Mouse (Mus musculus) erythroid progenitor cell, adult 5-6 weeks (primary cell): ENCODE data around the gene Ptges3l. TPM values are rescaled to one million over a fixed set of nuclear protein-coding genes. Genes with fewer than 3 reads are reported as not detected.
"Not testable (repeated sequence)": the region's sequence is repeated elsewhere in the genome, so short reads cannot be mapped to it uniquely, and the experiment has no call there.

Experiments
- ATAC-seq: replicated peaks from 2 replicates; pipeline ENCODE4 v1.8.0; 2016; ENCODE audit warnings: moderate number of reproducible peaks, mild to moderate bottlenecking, moderate TSS enrichment, inconsistent platforms; ENCODE audit not compliant: poor library complexity, low FRiP score, severe bottlenecking
- total RNA-seq, 2 experiments: library from RNA; stranded (forward) in 1 of 2; stranded (reverse) in 1 of 2; fragments of 150-400 nt in 1 of 2; fragments of 186-747, 209-891 nt in 1 of 2; gene quantifications; 2 replicates each; pipeline versions ENCODE4 v1.2.3 to v1.2.4; 2015 to 2017; ENCODE audit warnings: low replicate concordance in 2 of 2

Ptges3l gene
- total RNA-seq, 2 experiments from 2014 or later = not detected

DNA sequence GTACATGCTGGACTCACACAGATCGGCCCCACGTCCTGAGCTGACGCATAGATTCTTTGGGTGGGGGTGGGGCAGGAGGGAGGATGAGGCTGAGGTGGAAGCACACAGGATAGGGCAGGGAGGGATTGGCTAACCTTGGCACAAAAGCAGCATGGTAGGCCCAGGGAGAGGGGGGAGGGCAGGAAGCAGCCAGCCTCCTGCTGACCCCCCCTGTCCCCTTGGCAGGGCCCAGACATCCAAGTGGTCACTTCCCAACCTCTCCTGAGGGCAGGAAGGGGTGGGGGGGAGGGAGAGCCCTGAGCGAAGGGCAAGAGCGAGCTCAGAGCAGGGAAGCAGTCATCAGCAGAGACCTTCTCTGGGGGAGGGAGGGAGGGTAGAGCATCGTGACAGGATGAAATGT is 34.6 kb upstream of the Ptges3l start:
- ATAC-seq = no peak

GRCm38 (mm10) chr11:101458217-101458616 is 33.1 kb upstream of the Ptges3l start:
- no peak for ATAC-seq

GRCm38 (mm10) chr11:101457631-101458030 is 32.5 kb upstream of the Ptges3l start:
- ATAC-seq = no peak

- no peak for ATAC-seq
Measured at GRCm38 (mm10) chr11:101455627-101456026, 30.5 kb upstream of the Ptges3l start.

DNA sequence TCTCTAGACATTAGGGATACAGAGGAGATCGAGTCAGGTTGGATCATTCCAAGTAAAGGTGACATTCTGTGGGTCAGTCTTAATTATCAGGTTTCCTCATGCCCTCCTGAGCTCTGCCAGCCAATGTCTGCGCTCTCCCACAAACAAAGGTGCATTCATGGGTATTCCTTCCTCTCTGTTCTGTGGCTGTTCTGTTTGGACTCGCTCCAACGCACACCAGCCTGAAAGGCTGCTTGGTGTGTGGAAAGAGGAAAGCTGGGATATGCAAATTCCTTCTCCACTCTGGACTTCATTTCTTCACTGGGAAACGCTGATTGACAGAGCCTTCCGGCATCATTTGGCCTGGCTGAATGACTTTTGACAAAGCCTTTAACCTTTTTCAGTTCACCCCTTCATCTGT is 29.6 kb upstream of the Ptges3l start:
- ATAC-seq = no peak

- no peak for ATAC-seq
Measured at GRCm38 (mm10) chr11:101452093-101452774, 27.1 kb upstream of the Ptges3l start.

DNA sequence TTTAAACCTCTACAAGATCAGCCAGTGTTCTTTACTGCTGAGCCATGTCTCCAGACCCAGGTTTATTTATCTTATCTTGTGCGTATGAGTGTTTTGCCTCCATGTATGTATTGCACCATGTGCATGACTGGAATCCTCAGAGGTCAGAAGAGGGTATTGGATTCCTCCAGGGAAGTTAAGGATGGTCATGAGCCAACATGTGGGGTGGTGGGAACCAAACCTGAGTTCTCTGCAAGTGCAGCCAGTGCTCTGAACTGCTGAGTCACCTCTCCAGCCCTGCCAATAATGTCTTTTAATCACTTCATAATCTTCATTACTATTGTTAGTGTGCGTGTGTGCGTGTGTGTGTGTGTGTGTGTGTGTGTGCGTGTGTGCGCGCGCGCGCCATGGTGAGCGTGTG is 26.4 kb upstream of the Ptges3l start:
- no peak for ATAC-seq

DNA sequence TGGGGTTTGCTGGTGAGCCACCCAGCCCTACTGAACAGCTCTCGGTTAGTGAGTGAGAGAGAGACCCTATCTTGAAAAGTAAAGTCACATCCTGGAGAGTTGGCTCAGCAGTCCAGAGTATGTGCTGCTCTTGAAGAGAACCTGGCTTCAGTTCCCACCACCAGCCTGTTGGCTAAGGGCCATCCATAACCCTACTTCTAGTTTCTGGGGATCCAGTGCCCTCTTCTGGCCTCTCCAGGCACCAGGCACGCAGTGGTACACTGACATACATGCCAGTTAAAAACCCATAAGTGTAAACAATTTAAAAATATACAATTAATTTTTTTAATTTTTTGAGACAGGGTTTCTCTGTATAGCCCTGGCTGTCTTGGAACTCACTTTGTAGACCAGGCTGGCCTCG is 25.3 kb upstream of the Ptges3l start:
- no peak for ATAC-seq

DNA sequence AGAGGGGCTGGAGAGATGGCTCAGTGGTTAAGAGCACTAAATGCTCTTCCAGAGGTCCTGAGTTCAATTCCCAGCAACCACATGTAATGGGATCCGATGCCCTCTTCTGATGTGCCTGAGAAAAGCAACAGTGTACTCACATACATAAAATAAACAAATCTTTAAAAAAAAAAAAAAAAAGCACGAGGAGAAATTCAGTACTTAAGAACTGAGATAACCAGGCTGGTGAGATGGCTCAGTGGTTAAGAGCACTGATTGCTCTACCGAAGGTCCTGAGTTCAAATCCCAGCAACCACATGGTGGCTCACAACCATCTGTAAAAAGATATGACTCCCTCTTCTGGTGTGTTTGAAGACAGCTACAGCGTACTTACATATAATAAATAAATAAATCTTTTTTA is 24.5 kb upstream of the Ptges3l start:
- not testable (repeated sequence) for ATAC-seq

DNA sequence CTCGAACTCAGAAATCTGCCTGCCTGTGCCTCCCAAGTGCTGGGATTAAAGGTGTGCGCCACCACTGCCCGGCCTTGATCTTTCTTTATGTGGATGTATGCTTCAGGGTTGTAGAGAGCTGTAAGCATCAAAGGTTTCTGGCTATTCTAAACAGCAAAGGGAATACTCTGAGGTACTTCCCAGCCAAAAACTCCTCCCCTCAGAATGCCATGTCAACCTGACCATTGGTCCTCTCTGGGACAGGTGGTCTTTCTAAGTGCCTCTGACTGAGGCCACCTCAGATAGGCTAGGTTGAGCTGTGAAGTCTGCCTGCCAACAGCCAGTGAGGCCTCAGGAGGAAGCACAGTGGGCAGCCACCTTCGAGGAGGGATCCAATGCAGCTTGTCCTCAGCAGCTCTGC is 23.8 kb upstream of the Ptges3l start:
- peak; percentile 52 for ATAC-seq

DNA sequence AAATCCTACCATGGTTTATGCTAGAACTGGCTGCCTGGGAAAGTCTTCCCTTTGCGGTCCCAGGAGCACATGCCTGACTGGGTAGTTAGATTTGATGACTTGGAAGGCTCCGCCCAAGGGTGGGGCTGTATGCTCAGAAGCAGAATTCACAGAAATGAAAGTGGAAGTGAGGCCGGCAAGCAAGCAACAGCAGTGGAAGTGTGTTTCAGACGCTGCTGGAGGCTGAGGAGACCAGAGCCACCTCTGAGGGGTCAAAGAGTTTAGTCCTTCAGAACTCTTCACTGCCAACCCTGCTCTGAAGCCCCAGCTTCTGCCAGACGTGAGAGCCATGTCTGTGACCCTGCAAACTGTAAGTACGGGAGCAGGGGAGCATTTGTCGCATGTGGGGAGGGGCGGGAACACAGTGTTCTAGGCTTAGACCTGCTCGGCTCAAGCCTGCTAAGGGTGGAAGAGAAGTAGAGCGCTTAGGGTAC is 23.2 kb upstream of the Ptges3l start, which contains the start of gene Ifi35:
Gene Ifi35 (plus strand): TSS at position 134 of the 473 bp plus-strand sequence.
- ATAC-seq = peak; percentile 96

DNA sequence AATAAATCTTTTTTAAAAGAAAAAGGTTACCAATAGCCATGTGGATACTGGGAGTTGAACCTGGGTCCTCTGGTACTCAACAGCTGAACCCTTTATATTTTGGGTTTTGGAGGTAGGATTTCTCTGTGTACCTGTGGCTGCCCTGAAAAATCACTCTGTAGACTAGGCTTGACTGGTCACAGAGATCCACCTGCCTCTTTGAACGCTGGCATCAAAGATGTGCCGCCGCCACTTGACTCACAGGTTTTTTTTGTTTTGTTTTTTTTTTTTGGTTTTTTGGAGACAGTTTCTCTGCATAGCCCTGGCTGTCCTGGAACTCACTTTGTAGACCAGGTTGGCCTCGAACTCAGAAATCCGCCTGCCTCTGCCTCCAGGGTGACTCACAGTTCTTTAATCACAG is 22.7 kb upstream of the Ptges3l start:
- no peak for ATAC-seq

- not testable (repeated sequence) for ATAC-seq
Measured at GRCm38 (mm10) chr11:101446860-101447259, 21.7 kb upstream of the Ptges3l start.

GRCm38 (mm10) chr11:101446319-101446718 is 21.2 kb upstream of the Ptges3l start:
- ATAC-seq = no peak

- ATAC-seq = no peak
Measured at GRCm38 (mm10) chr11:101442760-101443159, 17.6 kb upstream of the Ptges3l start.

DNA sequence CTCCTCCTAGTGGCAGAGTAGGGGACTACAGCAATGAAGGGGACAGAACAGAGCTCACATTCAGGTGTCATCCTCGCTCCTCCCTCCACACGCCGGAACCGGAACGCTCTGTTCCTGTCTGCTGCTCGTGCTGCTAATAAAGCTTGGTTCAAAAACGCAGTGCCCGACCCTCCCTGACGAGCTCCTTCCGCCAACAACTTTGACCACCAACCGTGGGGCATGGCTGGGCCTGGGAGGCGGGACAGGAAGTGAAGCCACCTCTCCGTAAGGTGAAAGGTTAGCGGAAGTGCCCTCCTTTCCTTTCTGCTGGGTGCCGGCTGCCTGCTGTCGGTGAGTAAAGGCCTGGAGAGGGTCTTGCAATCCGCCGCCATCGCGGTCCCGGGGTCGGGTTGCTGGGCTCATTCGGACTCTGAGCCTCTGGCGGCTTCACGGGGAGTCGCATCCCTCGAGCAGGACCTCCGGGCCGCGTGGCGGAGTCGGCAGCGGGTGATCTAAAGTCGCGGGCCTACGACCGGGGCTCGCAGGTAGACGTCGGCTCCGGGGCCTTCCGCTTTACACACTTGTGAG is 17.1 kb upstream of the Ptges3l start, which contains the start of gene Rpl27:
Gene Rpl27 (plus strand): TSS at position 172 of the 567 bp plus-strand sequence.
- peak; percentile 99 for ATAC-seq

GRCm38 (mm10) chr11:101441450-101442126 is 16.5 kb upstream of the Ptges3l start:
- not testable (repeated sequence) for ATAC-seq

- not testable (repeated sequence) for ATAC-seq
Measured at GRCm38 (mm10) chr11:101438006-101438405, 12.9 kb upstream of the Ptges3l start.

GRCm38 (mm10) chr11:101436916-101437315 is 11.8 kb upstream of the Ptges3l start:
- no peak for ATAC-seq

DNA sequence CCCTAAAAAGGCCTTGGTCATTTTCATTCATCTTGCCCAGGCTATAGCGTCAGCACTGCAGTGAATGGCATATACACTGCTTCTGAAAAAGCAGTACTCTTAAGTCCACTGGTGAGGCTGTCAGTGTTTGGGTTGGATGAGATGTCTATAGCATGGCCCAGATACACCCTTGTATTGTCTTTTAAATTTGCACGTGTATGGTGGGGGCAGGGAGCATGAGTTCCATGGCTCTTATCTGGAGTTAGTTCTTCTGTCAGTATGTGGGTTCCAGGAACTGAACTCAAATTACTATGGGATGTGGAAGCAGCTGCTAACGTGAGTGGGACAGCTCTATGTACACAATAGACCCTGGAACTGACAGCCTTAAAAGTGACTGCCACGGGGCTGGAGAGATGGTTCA is 10.7 kb upstream of the Ptges3l start:
- no peak for ATAC-seq

DNA sequence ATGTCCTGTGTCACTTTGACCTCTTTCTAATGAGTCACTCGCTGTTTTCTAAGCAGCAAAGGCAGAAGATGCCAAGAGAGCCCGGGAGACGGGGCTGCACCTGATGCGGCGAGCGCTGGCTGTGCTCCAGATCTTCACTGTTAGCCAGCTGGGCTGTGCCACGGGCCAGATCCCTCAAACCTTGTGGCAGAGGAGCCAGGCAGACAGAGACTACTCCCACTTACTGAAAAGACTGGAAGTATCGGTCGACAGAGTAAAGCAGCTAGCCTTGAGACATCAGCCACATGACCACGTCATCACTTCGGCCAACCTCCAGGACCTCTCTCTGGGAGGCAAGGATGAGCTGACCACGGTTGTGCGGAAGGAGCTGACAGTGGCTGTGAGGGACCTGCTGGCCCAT is 8.3 kb upstream of the Ptges3l start:
- ATAC-seq = 0 out of 2 replicates have a peak, but pooled peaks have one; percentile 22
